7 mouse cellular contexts compared by ENCODE assay signal in genomic region chr7:126776598-126777057, GRCm38 (mm10). TPM values are rescaled to one million over a fixed set of nuclear protein-coding genes. Genes with fewer than 3 reads are reported as not detected.
DNase-seq lines count a peak whose midpoint lies in the region; ATAC-seq lines count a peak whose summit lies in the region.

Gene Ypel3, plus strand, starts transcription at chr7:126776955.

- H3K4me1 ChIP-seq in intestine, embryonic 15.5 days (replicated peaks), result peaks cover 43% of the 10 kb centered on the region
- peaks cover 55% of the 10 kb centered on the region for H3K4me1 ChIP-seq in midbrain, embryonic 10.5 days

- H3K4me2 ChIP-seq in intestine, embryonic 15.5 days (replicated peaks), result peak within 1 kb of the TSS; percentile 84

- H3K4me3 ChIP-seq in intestine, embryonic 15.5 days (replicated peaks), result peak within 1 kb of the TSS; percentile 65
- peak within 1 kb of the TSS; percentile 79 for H3K4me3 ChIP-seq in midbrain, embryonic 10.5 days

- peaks cover 4% of the 10 kb centered on the region; the same call in 1 of the 2 replicates for H3K36me3 ChIP-seq in intestine, embryonic 15.5 days
- H3K36me3 ChIP-seq in midbrain, embryonic 10.5 days, result peaks cover 14% of the 10 kb centered on the region

- intact Hi-C loops in gastrocnemius, postnatal 36 days (cut with DNase I), result no loop called here
- intact Hi-C loops in left cerebral cortex, postnatal 36 days (cut with DNase I), result loop anchor here (2.0 to 5.0 kb wide), 2 partner anchors 16 to 74 kb away; no protein-coding TSS in a partner anchor

- H3K27ac ChIP-seq in intestine, embryonic 15.5 days, result peak within 1 kb of the TSS; percentile 90
- peak within 1 kb of the TSS; percentile 96 for H3K27ac ChIP-seq in midbrain, embryonic 10.5 days (replicated peaks)

- no peaks in the 10 kb centered on the region for H3K27me3 ChIP-seq in intestine, embryonic 15.5 days (replicated peaks)
- H3K27me3 ChIP-seq in midbrain, embryonic 10.5 days (ENCODE audit: low read depth, poor library complexity, severe bottlenecking), result no peaks in the 10 kb centered on the region

- no peaks in the 10 kb centered on the region for H3K9me3 ChIP-seq in intestine, embryonic 15.5 days
- no peaks in the 10 kb centered on the region for H3K9me3 ChIP-seq in midbrain, embryonic 10.5 days (replicated peaks)

- H3K9ac ChIP-seq in intestine, embryonic 15.5 days, result peak within 1 kb of the TSS; percentile 76

- WGBS in intestine, embryonic 15.5 days, result under 1% methylated on average over 29 of the region's 37 CpGs
- WGBS in midbrain, embryonic 10.5 days, result under 1% methylated on average over 37 of the region's 37 CpGs

- ATAC-seq in intestine, embryonic 15.5 days, result peak; percentile 94

- peak; percentile 98 for DNase-seq in adrenal gland, postnatal 14 days
- peak; percentile 84 for DNase-seq in embryo, embryonic 11.5 days (ENCODE audit: low read depth, low spot score)
- DNase-seq in gastrocnemius, postnatal 36 days, result peak; percentile 91 to 93
- DNase-seq in left cerebral cortex, postnatal 36 days (ENCODE audit: low spot score in 2 of 2), result peak; percentile 93 to 97
- DNase-seq in midbrain, embryonic 10.5 days (ENCODE audit: low spot score), result peak; percentile 92
- peak; percentile 95 for DNase-seq in skeletal muscle tissue, adult 2 months (ENCODE audit: low read depth, low spot score)

RNA-seq across cellular contexts. Expression of gene Ypel3, which starts in this region (rescaled TPM):
- 129 and 173 TPM in 2 replicates for total RNA-seq in adrenal gland, postnatal 14 days (2021)
- 10 to 100 TPM; 77.7 to 97.4 TPM for total RNA-seq in gastrocnemius, postnatal 36 days (2021)
- polyA plus RNA-seq in intestine, embryonic 15.5 days (2015; fragmentation: Nextera tagmentation; extraction: Ambion mirVana), result 66.9 and 71.2 TPM in 2 replicates
- 100 to 1,000 TPM; 303 to 345 TPM for total RNA-seq in left cerebral cortex, postnatal 36 days (2021)
- polyA plus RNA-seq in midbrain, embryonic 10.5 days (2016; fragmentation: Nextera tagmentation; extraction: Ambion mirVana), result 41.0 and 60.5 TPM in 2 replicates

Comparison
In these comparisons a context has a peak if more than half of its experiments do, and no peak if none do; other contexts are left out.
1. Peak in every context shown above with its lines: DNase-seq, ATAC-seq, H3K4me3 ChIP-seq and H3K27ac ChIP-seq.